Mouse (Mus musculus) kidney, adult 18-20 months (tissue): ENCODE measurements at regions not wholly inside any gene's neighbourhood (a gene's known extent, or its start where the extent isn't known, plus 50 kb on each side); places are given as distances from the start of the nearest gene placed in this dataset.

ENCODE experiments used
- DNase-seq: peaks from one replicate; pipeline ENCODE4 v3.0.0; 2021

DNA sequence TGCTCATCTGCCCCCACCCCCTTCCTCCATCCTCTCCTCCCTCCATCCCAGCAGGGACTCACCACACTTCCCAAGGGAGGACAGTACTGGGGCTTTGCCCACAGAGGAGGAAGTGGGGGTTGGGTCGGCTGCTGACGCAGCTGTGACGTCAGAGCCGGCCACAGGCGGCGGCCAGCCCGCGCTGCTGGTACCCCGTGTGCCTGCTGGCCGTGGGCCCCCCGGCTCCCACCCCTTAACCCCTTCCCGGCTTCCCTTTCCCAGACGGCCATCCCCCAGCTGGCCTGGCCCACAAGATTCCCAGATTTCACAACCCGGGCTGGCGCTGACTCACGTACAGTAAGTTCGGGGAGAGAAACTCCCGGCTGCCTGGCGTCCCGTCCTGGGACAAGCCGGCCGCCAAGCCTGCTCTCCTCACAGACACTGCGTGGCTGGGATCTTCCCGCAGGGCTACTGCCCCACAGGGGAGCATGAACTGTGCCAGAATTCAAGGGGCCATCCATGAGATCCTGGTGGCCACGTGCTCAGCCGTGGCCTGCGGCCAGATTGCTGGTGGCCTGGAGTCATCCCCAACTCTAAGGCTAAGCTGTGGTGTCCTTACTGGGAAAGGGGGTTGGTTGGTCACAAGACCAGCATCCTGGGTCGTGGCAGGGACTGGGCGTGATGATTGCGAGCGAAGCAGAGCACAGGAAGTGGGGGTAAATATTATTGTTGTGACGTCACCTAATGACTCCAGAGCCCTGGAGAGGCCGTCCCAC lies 87.9 kb upstream of the Tmem189 start:
- peak; percentile 81 for DNase-seq

DNA sequence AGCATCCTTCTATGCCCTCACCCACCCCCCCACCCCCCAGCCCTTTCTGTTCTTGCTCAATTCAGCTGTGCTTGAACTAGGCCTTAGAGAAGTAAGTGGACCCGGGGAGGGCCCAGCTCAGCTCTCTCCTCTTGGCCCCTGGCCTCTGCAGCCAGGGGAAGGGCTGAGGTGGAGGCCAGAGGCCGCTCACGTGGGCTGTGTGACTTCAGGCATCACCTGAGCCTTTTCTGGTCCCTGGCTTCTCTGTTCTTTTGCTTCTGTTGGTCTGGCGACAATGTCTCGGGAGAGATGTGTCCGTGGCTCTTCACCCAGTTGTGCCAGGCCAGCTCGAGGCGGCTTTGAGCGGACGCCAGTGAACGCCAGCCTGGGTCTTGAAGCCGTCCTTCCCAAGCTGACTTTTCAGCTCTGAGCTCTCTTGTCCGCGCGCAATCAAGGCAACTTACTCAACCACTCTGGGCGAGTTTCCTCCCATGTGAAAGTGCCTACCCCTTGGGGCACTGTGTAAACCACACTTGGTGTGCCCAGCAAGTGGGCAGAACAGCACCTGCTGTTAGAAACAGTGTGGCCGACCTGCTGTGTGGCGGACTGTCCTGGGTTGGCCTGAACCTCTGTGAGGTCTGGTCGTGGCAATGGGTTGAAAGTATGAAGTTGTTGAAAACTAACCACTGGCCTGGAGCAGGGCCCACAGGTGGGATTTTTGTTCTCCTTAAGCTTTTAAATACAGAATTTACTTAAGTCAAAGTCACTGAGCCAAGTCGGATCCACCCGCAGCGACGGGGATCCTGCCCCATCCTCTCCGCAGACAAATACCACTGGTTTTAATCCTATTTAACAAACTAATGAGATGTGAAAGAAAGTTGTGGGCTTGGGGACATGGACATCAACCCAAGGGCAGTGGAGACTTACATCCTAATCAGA lies 86.9 kb upstream of the Tmem189 start:
- DNase-seq: no peak

DNA sequence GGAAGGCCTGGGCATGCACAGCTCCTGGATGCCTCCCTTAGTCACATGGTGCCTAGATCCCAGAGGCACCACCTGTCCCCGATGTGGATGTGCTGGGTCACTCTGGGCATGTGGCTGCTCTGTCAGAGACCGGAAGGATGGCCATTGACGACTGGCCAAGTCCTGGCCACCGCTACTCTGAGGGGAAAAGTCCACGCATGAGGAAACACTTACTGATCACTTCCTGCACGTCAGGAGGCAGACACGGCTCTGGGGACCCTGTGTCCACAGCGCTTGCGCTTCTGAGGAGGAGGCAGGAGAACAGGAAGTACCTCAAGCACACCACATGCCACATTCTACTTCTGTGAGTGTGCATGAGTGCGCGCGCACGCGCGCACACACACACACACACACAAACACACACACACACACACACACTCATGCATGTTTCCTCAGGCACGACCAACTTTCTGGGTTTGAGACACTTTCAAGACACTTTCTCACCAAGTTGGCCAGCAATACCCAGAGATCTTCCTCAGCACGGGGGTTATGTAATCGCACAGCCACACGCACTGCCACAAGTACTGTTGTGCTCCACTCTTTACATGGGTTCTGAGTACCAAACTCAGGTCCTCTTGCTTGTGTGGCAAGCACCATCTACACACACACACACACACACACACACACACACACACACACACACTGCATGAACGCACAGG lies 85.7 kb upstream of the Tmem189 start:
- DNase-seq: peak; percentile 52

DNA sequence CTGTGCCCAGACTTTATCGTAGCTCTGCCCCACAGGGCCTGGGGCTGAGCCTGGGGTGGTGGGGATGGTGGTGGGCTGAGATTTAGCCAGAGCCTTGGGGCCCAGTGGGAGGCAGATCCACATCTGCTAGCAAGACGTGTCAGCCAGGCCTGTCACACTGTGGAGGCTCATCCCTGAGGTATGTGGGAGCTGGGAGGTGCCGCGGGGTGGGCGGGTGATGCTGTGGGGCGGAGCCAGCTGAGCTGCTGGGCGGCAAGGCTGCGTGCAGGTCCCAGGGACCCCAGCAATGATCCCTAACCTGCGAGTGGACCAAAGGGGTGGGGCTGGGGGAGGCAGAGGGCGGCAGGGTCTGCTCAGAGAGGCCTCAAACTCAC lies 85.2 kb upstream of the Tmem189 start:
- no peak for DNase-seq

DNA sequence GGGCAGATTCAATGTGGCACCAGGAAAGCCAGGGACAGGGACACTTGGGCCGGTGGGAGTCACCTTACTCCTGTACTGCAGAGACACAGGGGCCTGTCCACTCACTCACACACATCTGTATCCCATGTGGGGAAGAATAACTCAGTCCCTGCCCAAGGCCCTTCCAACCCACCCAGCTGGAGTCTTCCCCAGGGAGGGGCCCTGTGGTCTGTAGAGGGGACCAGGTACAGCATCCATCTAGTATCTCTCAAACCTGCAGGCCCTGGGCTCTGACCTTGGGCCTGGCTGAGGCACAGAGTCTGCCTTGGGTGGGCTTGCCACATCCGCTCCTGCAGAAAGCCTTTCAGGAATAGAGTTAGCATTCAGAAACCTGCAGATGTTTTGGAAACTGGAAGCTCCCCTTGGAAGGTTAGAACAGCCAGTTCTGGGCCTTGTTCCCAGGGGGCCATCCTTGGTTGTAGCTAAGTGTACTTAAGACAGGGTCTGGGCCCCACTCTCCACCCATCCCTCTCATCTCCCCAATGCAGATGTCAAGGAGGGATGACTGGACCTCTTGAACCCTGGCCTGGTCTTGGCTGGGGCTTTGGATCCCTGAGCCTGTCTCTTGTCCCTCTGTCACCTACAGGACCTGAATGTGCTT lies 84.7 kb upstream of the Tmem189 start:
- DNase-seq: no peak

DNA sequence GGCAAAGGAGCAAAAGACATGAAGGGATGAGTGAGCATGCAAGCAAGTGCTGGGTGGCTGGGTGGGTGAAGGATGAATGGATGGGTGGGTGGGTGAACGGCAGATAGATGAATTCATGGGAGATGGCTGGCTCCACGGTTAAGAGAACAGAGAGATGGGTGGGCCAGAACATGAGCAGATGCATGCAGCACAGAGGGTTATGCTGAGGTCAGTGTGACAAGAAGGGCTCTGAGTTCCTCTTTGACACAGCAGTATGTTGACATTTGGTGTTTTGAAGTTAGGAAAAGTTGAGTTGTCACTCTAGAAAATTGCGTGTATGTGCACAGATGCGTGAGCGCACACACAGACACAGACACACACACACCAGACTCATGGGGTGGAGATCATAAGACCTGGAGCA lies 83.2 kb upstream of the Tmem189 start:
- no peak for DNase-seq

DNA sequence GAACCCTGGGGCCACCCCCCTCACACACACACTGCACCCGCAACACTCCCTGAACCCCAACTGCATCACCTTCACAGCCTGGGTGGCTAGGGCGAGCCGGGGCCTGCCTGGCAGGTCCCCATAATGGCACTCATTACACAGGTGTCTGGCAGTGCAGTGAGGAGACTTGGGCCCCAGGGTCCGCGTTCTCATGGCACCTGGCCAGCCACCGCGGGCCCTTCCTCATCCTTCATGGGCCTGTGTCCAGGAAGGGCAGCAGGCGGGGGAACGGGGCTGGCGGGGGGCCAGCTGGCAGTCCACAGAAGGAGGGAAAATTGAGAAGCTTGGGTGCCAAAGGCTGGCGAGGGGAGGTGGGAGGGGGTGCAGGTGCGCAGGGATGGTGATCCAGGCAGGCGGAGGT lies 78.3 kb upstream of the Tmem189 start:
- DNase-seq: peak; percentile 87

DNA sequence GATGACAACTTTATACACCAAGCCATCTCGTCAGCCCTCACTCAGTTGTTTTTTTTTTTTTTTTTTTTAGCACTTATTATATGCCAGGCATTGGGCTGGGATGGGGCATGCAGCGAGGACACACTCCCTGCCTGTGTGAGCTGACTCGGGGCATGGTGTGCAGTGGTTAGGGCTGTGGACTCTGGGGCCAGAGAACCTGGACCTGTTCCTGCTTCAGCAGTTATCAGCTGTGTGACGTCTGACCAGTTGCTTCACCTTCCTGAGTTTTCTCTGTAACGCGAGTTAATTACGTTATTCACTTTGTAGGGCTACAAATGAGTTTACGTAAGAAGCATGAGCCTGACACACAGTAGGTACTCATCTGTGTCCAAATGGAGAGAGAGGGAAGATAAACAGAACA lies 77.7 kb upstream of the Tmem189 start:
- DNase-seq: no peak

DNA sequence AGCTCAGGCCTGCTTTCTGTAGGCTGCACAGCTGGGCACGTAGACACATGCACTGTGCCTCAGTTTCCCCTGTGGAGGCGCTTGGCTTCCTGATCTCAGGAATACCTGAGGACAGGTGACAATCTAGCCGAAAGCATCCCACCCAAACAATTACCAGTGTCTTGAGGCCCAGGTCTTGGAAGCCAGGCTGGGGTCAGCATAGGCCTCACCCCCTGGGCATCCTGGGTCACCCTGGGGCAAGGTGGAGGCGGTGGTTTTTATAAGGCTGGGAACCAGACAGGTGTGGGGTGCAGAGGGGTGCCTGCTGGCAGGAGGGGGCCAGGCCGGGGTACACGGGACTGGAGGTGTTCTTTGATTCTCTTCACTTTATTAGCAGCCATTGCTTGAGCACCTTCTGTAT lies 76.2 kb upstream of the Tmem189 start:
- no peak for DNase-seq

DNA sequence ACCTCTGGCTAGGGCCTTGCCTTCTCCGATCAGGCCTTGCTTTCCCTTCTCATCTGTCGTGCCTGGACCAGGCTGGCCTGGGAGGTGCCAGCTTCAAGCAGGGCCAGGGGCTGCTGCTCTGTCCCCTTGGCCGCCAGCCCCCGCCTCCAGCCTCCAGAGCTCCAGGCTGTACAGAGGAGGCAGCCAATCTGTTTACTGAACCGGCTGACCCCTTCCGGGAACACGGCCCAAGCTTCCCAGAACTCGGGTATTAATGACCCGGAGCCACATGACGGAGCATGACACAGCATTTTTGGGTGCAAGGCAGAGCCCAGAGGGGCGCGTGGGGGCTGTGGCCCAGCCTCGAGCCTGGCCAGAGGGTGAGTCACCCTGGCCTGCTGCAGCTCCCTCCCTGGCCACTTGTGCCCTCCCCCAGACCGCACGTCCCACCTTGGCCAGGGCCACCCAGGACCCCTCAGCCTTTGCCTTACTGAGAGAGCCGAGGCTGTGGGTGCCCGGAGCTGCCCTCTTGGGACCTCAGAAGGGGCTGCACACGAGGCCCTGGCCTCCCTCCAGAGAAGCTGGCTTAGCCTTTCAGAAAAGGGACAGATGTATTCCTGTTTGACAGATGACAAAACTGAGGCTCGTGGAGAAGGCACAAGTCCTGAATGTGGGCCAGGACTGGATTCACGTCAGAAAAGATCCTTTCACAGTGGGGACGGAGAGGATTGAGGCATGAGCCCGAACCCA lies 75.6 kb upstream of the Tmem189 start:
- peak; percentile 97 for DNase-seq

DNA sequence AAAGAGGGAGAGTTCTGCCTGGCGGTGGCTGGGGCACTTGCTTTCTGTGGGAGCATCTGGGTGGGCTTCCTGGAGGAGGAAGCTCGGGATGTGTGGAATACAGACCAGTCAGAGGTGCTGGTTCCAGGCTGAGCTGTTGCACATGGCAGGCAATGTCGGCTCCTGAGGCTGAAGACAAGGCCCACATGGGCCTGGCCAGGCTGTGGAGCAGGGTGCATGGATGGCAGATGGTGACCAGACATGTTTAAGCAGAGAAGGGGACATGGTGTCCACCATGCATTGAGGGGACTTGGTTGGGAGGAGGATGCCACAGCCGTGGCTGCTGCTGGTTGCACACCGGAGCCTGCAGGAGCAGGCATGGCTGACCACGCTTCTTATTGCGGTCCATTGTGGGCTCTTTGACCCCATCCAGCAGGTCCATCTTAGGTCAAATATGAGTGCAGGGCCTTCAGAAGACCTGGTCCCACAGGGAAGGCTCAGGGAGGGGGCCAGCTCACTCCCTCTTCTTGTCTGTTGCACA lies 74.3 kb upstream of the Tmem189 start:
- DNase-seq: no peak

DNA sequence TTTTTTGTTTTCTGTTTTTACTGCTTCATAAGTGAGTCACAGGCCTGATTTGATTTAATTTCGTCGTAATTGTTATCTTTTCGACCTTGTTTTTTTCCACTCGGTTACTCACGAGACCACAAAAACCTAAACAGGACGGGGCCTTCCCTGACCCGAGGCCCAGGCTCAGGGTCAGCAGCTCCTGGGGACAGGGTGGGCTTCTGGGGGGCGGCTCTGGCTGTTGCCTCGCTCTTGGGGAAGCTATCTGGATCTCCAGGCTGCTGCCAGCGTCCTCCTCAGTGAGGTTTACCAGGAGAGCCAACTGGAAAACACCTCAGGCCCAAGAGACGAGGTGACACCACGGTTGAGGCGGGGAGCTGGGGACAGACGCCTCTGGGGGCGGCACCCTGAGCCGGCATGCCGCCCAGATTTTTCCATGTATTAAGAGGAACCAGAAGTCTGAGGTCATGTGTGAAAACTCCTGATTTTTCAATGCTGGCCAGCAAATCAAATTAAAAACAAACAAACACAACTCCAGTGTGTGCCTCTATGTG lies 71.8 kb upstream of the Tmem189 start:
- peak; percentile 27 for DNase-seq

DNA sequence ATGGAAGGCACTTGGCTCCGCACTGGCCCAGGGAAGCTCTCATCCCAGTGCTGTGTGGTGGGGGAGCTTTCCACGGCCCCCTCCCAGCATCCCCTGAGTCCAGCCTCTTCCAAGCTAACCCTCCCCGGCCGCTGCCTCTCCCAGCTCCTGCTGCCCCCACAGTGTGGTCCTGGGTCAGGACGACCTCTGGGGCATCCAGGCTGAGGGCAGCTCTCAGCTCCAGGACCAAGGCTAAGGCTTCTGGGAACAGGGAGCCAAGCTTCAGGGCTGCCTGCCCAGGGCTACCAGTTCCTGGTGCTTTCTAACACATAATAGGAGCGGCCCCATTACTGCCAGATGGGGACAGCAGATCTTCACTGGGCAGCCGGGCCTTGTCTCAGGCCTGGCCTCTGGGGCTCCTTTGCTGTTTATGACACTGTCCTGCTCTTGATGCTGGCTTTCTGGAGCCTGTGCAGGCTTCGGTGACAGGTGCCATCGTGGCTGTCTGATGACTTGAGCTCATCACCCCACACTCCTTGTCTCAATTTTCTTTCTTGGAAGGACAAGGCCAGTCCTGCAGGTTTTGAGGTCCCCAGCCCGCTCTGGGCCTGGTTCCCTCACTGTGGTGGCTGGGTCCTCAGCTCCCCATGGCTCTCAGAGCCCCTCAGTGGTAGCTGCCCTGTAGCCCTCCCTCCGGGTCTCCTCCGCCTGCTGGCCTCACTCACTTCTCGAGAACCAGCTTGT lies 71.2 kb upstream of the Tmem189 start:
- DNase-seq: no peak

DNA sequence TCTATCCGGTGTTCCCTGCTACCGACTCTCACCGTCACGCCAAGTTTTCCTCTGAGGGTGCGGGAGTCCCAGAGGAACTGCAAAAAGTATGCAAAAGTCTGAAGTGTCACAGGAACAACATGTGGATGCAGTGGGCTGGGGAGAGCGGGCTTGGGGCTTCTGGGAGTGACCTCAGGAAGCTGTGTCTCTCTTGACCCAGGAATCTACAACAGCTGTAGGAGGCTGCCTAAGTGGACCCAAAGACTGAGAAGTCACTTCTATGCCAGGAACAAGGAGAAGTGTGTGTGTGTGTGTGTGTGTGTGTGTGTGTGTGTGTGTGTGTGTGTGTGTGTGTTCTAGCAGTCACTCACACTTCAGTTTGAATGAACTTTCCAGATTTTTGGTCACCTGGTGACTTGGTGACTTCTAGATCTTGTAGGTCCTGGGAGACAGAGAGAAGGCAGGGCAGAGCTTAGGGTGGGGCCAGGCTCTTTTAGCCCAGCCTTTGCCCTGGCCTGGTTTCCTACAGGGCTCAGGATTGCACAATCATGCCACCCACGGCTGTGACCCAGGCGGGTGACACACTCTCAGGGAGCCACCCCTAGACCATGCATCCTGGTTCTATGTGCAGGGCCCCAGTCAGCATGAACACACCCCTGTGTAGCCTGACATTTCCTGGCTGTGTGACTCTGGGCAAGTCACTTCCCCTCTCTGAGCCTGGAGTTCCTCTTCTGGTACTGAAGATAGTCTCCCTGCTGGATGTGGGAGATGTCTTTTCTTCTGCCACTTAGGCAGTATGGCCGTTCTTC lies 70.2 kb upstream of the Tmem189 start:
- DNase-seq: peak; percentile 29

DNA sequence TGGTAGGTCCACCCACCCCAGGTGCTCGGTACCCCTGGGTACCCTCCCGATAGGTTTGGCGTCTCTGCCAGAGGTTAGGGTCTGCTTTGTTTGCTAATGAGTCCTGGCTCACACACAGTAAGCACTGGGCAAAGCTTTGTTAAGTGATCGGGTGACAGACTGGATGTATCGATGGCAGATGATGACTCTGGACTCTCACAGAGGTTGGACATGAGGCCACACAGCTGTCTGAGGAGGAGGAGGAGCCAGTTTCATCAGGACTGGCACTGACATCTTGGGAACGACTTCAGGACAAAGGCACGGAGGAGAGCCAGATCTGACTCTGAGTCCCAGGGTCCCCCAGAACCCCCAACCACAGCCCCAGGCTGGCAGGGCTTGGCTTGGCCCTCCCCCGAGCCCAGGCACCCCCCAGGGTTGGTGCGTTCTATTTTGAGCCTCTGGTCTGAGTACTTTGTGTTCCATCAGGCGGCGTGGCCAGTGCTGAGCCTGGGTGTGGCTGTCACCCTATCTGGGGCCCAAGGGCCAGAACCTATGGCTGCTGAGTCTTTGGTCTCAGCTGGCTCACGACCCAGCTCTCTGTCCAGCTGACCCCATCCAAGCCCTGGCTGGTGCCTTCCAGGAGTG lies 67.6 kb upstream of the Tmem189 start:
- DNase-seq: no peak

DNA sequence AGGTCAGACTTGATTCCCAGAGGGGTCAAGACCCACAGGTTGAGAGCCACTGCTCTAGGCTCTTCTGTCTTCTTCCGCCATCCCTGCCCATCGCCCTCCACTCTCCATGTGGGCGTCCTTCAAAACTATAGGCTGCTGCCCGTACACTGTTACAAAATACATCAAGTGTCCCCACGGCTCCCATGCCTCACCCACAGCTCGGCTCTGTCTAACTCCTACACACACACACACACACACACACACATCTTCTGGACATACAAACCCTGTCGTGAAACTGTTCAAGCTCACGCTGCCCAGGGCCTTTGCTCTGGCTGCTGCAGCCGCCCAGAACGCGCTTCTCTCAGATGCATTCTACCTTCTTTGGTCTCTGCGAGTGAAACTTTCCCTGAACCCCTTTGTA lies 67.1 kb upstream of the Tmem189 start:
- no peak for DNase-seq

DNA sequence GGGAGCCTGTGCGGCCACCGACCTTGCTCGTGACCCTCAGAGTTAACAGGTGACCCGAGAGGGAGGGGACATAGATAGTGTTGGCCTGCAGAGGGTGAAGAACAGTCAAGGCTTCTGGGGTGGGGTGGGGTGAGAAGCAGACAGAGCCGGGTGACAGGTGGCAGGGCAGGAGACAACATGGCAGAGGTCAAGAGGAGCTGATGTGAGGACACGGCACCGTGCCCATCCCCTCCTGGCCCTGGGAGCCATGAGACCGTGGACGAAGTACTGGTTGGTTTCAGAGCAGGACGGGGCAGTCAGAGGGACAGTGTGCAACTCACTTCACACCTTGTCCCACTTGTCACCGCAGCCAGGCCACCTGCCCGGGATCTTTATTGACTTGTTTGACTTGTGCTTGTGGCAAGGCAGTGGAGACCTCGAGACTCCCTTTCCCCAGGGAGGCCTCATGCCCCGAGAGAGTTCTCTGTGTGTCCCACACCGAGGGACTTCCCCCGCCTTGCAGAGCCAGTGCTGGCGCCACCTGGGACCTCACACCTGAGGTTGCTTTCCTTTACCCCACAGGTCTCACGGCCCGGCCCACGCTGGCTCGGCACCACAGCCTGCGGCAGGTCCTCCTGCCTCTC lies 65.4 kb upstream of the Tmem189 start:
- no peak for DNase-seq

DNA sequence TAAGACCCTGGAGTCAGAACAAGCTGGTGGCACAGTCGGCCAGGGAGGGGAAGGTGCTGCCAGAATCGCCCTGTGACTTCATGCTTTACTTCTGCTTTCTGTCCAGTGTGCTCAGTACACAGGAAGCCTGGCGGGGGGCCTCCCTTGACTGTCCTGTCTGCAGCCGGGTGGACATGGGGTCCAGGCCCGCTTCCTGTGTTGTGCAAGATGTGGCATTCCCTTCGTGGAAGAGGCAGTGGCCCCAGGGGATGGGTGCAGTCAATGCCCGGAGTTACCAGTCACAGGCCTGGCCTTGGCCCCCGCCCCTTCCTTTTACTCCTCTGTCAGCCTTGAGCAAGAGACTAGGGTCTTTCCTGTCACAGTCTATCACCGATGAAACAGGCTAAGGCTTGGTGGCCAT lies 64.3 kb upstream of the Tmem189 start:
- DNase-seq: no peak

DNA sequence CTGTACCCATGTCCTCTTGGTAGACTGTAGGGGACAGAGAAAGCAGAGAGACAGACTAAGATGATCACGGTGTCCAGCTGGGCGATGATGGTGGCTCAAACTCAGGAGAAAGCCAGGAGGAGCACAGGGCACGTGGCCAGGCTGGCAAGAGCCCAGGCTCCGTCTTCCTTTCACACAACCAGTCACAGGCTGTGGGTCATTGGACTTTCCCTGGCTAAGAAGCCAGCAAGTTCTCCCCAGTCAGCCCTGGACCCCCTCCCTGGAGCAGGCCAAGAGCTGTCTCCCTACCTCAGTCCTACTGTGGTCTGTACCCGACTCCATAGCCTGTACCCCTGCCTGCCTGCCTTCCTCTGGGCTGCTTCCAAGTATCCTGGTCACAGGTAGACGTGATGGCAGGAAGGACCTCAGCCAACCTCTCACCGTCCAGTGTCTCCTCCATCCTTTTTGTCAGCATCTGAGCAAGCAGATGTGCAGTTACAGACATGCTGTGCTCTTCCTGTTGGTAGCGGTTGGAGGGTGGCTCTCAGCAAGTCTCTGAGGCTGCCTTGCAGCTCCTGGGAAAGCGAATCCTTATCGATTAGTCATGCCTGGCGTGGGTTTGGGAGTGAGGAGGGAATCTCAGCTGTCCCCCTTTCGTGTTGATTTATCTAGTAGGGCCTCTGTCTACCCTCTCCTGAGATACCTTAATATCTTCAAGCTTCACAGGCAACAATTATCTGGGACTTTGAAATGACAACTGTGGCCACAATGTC lies 63.4 kb upstream of the Tmem189 start:
- peak; percentile 84 for DNase-seq
